Mouse (Mus musculus) lung, postnatal 0 days (tissue): ENCODE measurements around the gene Gart. TPM values are rescaled to one million over a fixed set of nuclear protein-coding genes. Genes with fewer than 3 reads are reported as not detected.
"Not testable (repeated sequence)": the region's sequence is repeated elsewhere in the genome, so short reads cannot be mapped to it uniquely, and the experiment has no call there.

Experiments used
- ATAC-seq: fragments of 200-750 bp; cut with Nextera tagmentation; 2 replicates; pipeline ENCODE4 v1.8.0; 2017; ENCODE audit warnings: moderate library complexity
- DNase-seq: peaks from one replicate; pipeline ENCODE4 v3.0.0-alpha.2; 2016; ENCODE audit warnings: low spot score
- H3K27ac ChIP-seq: fragments of 300-500 bp; sonication (generic); 2 replicates; pipeline ENCODE4 v1.5.1; 2014; ENCODE audit warnings: antibody characterized with exemption, mild to moderate bottlenecking, low read length, mixed read lengths
- H3K27me3 ChIP-seq: fragments of 300-500 bp; sonication (generic); replicated peaks from 2 replicates; pipeline ENCODE4 v1.6.1; 2014; ENCODE audit warnings: low read length, mixed read lengths; ENCODE audit not compliant: insufficient read depth
- H3K36me3 ChIP-seq: fragments of 300-500 bp; sonication (generic); 2 replicates; pipeline ENCODE4 v1.6.1; 2014; ENCODE audit warnings: low read length, mixed read lengths; ENCODE audit not compliant: insufficient read depth
- H3K4me1 ChIP-seq: fragments of 300-500 bp; sonication (generic); 2 replicates; pipeline ENCODE4 v1.6.1; 2014; ENCODE audit warnings: antibody characterized with exemption, low read depth, low read length, mixed read lengths; ENCODE audit not compliant: insufficient read depth
- H3K4me2 ChIP-seq: fragments of 300-500 bp; sonication (generic); replicated peaks from 2 replicates; pipeline ENCODE4 v1.6.1; 2014; ENCODE audit warnings: low read depth, mild to moderate bottlenecking, low read length, moderate library complexity, mixed read lengths
- H3K4me3 ChIP-seq: fragments of 300-500 bp; sonication (generic); 2 replicates; pipeline ENCODE4 v1.5.1; 2014; ENCODE audit warnings: low read depth, low read length
- H3K9ac ChIP-seq: fragments of 300-500 bp; sonication (generic); replicated peaks from 2 replicates; pipeline ENCODE4 v1.6.1; 2014; ENCODE audit warnings: low read depth, mild to moderate bottlenecking
- H3K9me3 ChIP-seq: fragments of 300-500 bp; sonication (generic); 2 replicates; pipeline ENCODE4 v1.6.1; 2016; ENCODE audit warnings: low read length, mixed read lengths
- CTCF ChIP-seq: IDR thresholded peaks from 2 replicates; pipeline ENCODE4 v1.5.1; 2016; ENCODE audit warnings: antibody characterized with exemption, mild to moderate bottlenecking
- EP300 ChIP-seq: IDR thresholded peaks from 2 replicates; pipeline ENCODE4 v1.6.1; 2016; ENCODE audit warnings: antibody characterized with exemption, mild to moderate bottlenecking, control low read depth
- WGBS: fragments of 180-500 bp; shearing (Covaris S2); extraction: QIAGEN DNeasy Blood & Tissue Kit; methylation state at CpG from one replicate; pipeline ENCODE4 v1.1.7; 2014; 5-methylcytosine and 5-hydroxymethylcytosine counted together
- polyA plus RNA-seq: library from polyadenylated mRNA; unstranded; fragments of >200 nt; fragmentation: Nextera tagmentation; extraction: Ambion mirVana; gene quantifications from 2 replicates; pipeline ENCODE4 v1.2.1, GENCODE M21; 2015

Gene Gart
- polyA plus RNA-seq, 1 experiment from 2014 or later, result 27.3 TPM

GRCm38 (mm10) chr16:91652191-91652590 is 5.4 kb upstream of the Gart start:
- 87% methylated on average over 3 of the region's 3 CpGs for WGBS
- TF ChIP-seq EP300 (no peak), CTCF (no peak)

GRCm38 (mm10) chr16:91649781-91650180 is 3.0 kb upstream of the Gart start:
- Histone ChIP-seq H3K27ac (no peak overlapping the region), H3K4me3 (no peak overlapping the region), H3K9me3 (no peaks in the 10 kb centered on the region), H3K4me1 (peaks cover 9% of the 10 kb centered on the region; the same call in 1 of the 2 replicates), H3K9ac (no peak overlapping the region), H3K4me2 (no peak overlapping the region), H3K27me3 (no peaks in the 10 kb centered on the region), H3K36me3 (peaks cover 14% of the 10 kb centered on the region; the same call in 1 of the 2 replicates)
- ATAC-seq (no peak), DNase-seq (no peak)
- TF ChIP-seq EP300 (no peak), CTCF (no peak)

More at GRCm38 (mm10) chr16:91652191-91652590, 5.4 kb upstream of the Gart start:
- Histone ChIP-seq H3K9me3 (no peaks in the 10 kb centered on the region), H3K27ac (no peak overlapping the region), H3K27me3 (no peaks in the 10 kb centered on the region), H3K4me1 (peaks cover 3% of the 10 kb centered on the region; the same call in 1 of the 2 replicates), H3K4me2 (no peak overlapping the region), H3K36me3 (peaks cover 36% of the 10 kb centered on the region), H3K4me3 (no peak overlapping the region), H3K9ac (no peak overlapping the region)
- DNase-seq (no peak), ATAC-seq (no peak)

GRCm38 (mm10) chr16:91649246-91649645 is 2.5 kb upstream of the Gart start:
- TF ChIP-seq EP300 (no peak), CTCF (no peak)
- Histone ChIP-seq H3K36me3 (peaks cover 11% of the 10 kb centered on the region; the same call in 1 of the 2 replicates), H3K9me3 (no peaks in the 10 kb centered on the region), H3K9ac (no peak overlapping the region), H3K27me3 (no peaks in the 10 kb centered on the region), H3K4me2 (peak overlapping the region; percentile 56), H3K27ac (no peak overlapping the region), H3K4me3 (peak overlapping the region; percentile 20), H3K4me1 (peaks cover 9% of the 10 kb centered on the region; the same call in 1 of the 2 replicates)
- WGBS, result 41% methylated on average over 3 of the region's 3 CpGs
- ATAC-seq, result no peak
- DNase-seq, result no peak

GRCm38 (mm10) chr16:91648220-91648550 is 1.4 kb upstream of the Gart start:
- ATAC-seq (peak; percentile 62), DNase-seq (peak; percentile 79)
- H3K9me3 ChIP-seq, result no peaks in the 10 kb centered on the region
- peak overlapping the region; percentile 100 for H3K27ac ChIP-seq
- WGBS, result 0% methylated on average over 25 of the region's 25 CpGs
- H3K4me3 ChIP-seq, result peak overlapping the region; percentile 78
- no peak for TF ChIP-seq CTCF
- TF ChIP-seq EP300, result no peak; the same call in 1 of the 2 replicates
- H3K27me3 ChIP-seq, result no peaks in the 10 kb centered on the region
- peak overlapping the region; percentile 56 for H3K4me2 ChIP-seq
- peaks cover 9% of the 10 kb centered on the region; the same call in 1 of the 2 replicates for H3K4me1 ChIP-seq
- peaks cover 8% of the 10 kb centered on the region; the same call in 1 of the 2 replicates for H3K36me3 ChIP-seq
- peak overlapping the region; percentile 90 for H3K9ac ChIP-seq

- Histone ChIP-seq H3K27me3 (no peaks in the 10 kb centered on the region), H3K27ac (peak within 1 kb of the TSS; percentile 100), H3K4me2 (peak within 1 kb of the TSS; percentile 95), H3K9me3 (no peaks in the 10 kb centered on the region), H3K4me1 (peaks cover 9% of the 10 kb centered on the region; the same call in 1 of the 2 replicates), H3K9ac (peak within 1 kb of the TSS; percentile 93), H3K4me3 (peak within 1 kb of the TSS; percentile 78), H3K36me3 (peaks cover 8% of the 10 kb centered on the region; the same call in 1 of the 2 replicates)
- TF ChIP-seq EP300, result no peak; the same call in 1 of the 2 replicates
- TF ChIP-seq CTCF, result 0 out of 2 replicates have a peak, but pooled peaks have one; percentile 17
- DNase-seq (peak; percentile 100), ATAC-seq (peak; percentile 96)
- under 1% methylated on average over 69 of the region's 70 CpGs for WGBS
Observed at GRCm38 (mm10) chr16:91647461-91648219, 888 bp upstream of the Gart start, which contains the start of gene Son. Son (plus strand) TSS chr16:91647506.

GRCm38 (mm10) chr16:91645995-91646602 is 653 bp downstream of the Gart start:
- ATAC-seq, result no peak
- Histone ChIP-seq H3K27me3 (no peaks in the 10 kb centered on the region), H3K9me3 (no peaks in the 10 kb centered on the region), H3K4me2 (peak overlapping the region; percentile 95), H3K36me3 (no peaks in the 10 kb centered on the region; the same call in 1 of the 2 replicates), H3K4me3 (peak overlapping the region; percentile 78), H3K4me1 (peaks cover 9% of the 10 kb centered on the region; the same call in 1 of the 2 replicates), H3K9ac (peak overlapping the region; percentile 93), H3K27ac (peak overlapping the region; percentile 100)
- DNase-seq, result peak; percentile 40
- no peak for TF ChIP-seq EP300
- TF ChIP-seq CTCF, result peak; percentile 40
- under 1% methylated on average over 11 of the region's 11 CpGs for WGBS

GRCm38 (mm10) chr16:91645420-91645819 is 1.3 kb downstream of the Gart start:
- not testable (repeated sequence) for H3K4me1 ChIP-seq

More at GRCm38 (mm10) chr16:91645420-91645819, 1.3 kb downstream of the Gart start:
- H3K9me3 ChIP-seq, ATAC-seq, H3K9ac ChIP-seq, H3K4me2 ChIP-seq, H3K27ac ChIP-seq, H3K4me3 ChIP-seq, DNase-seq, H3K27me3 ChIP-seq, H3K36me3 ChIP-seq: not testable (repeated sequence)
- no CpG with 5 or more reads among the region's 2 CpGs for WGBS
